Mouse (Mus musculus): ENCODE data around the gene Ctsm. TPM values are rescaled to one million over a fixed set of nuclear protein-coding genes. Genes with fewer than 3 reads are reported as not detected.
"Not testable (repeated sequence)": the region's sequence is repeated elsewhere in the genome, so short reads cannot be mapped to it uniquely, and the experiment has no call there.

Gene Ctsm
- polyA plus RNA-seq (2012; rRNA removed) (0.10 TPM in 1 of 2 replicates, not detected in the other), polyA plus RNA-seq (2014; fragmentation: Nextera tagmentation; extraction: Ambion mirVana) (not detected in 2 replicates)

GRCm38 (mm10) chr13:61541631-61542030 is at the start of gene Ctsm:
TSS of gene Ctsm (minus strand) at chr13:61541839.
- ATAC-seq (ENCODE audit: low FRiP score, low read depth): no peak
- no peak for TF ChIP-seq POLR2A (IDR thresholded peaks at IDR 0.05; ENCODE audit: borderline replicate concordance, extremely low read depth, insufficient read depth, insufficient read length)
- Histone ChIP-seq H3K4me1 (ENCODE audit: control insufficient read depth, insufficient read depth, low read length) (no peaks in the 10 kb centered on the region), H3K36me3 (ENCODE audit: control insufficient read depth, insufficient read depth, low read length) (no peaks in the 10 kb centered on the region), H3K4me3 (replicated peaks; ENCODE audit: low read length) (no peak within 1 kb of the TSS), H3K4me2 (replicated peaks; ENCODE audit: low read depth, low read length, severe bottlenecking) (no peak within 1 kb of the TSS), H3K9me3 (ENCODE audit: control insufficient read depth, low read length) (peaks cover 4% of the 10 kb centered on the region; the same call in 1 of the 2 replicates), H3K27ac (replicated peaks; ENCODE audit: low read depth, low read length) (no peak within 1 kb of the TSS), H3K27me3 (ENCODE audit: control insufficient read depth, insufficient read depth, low read length) (no peaks in the 10 kb centered on the region), H3K9ac (ENCODE audit: low read depth, low read length, severe bottlenecking) (no peak within 1 kb of the TSS)
- WGBS: 65% methylated on average over 4 of the region's 4 CpGs
- DNase-seq (ENCODE audit: low spot score): no peak

- H3K4me1 ChIP-seq (ENCODE audit: control insufficient read depth, insufficient read depth, low read length): no peaks in the 10 kb centered on the region
- H3K36me3 ChIP-seq (ENCODE audit: control insufficient read depth, insufficient read depth, low read length): no peaks in the 10 kb centered on the region
- ATAC-seq (ENCODE audit: low FRiP score, low read depth): no peak
- no peak for TF ChIP-seq POLR2A (IDR thresholded peaks at IDR 0.05; ENCODE audit: borderline replicate concordance, extremely low read depth, insufficient read depth, insufficient read length)
- no peak within 1 kb of the TSS for H3K9ac ChIP-seq (ENCODE audit: low read depth, low read length, severe bottlenecking)
- no peak within 1 kb of the TSS for H3K27ac ChIP-seq (replicated peaks; ENCODE audit: low read depth, low read length)
- DNase-seq (ENCODE audit: low spot score): no peak
- no peak within 1 kb of the TSS for H3K4me3 ChIP-seq (replicated peaks; ENCODE audit: low read length)
- no peak within 1 kb of the TSS for H3K4me2 ChIP-seq (replicated peaks; ENCODE audit: low read depth, low read length, severe bottlenecking)
- H3K27me3 ChIP-seq (ENCODE audit: control insufficient read depth, insufficient read depth, low read length): no peaks in the 10 kb centered on the region
- H3K9me3 ChIP-seq (ENCODE audit: control insufficient read depth, low read length): 0 out of 2 replicates have a peak, but pooled peaks cover 7% of the 10 kb centered on the region
Observed at GRCm38 (mm10) chr13:61570027-61570426, 28.4 kb upstream of the Ctsm start, which contains the start of gene Cts3. TSS of gene Cts3 (minus strand) at chr13:61570127.

- H3K4me3 ChIP-seq (replicated peaks; ENCODE audit: low read length); H3K36me3 ChIP-seq (ENCODE audit: control insufficient read depth, insufficient read depth, low read length); H3K4me1 ChIP-seq (ENCODE audit: control insufficient read depth, insufficient read depth, low read length); ATAC-seq (ENCODE audit: low FRiP score, low read depth); H3K4me2 ChIP-seq (replicated peaks; ENCODE audit: low read depth, low read length, severe bottlenecking); H3K27ac ChIP-seq (replicated peaks; ENCODE audit: low read depth, low read length); H3K27me3 ChIP-seq (ENCODE audit: control insufficient read depth, insufficient read depth, low read length); H3K9ac ChIP-seq (ENCODE audit: low read depth, low read length, severe bottlenecking); H3K9me3 ChIP-seq (ENCODE audit: control insufficient read depth, low read length); DNase-seq (ENCODE audit: low spot score): not testable (repeated sequence)
- WGBS: 30% methylated on average over 1 of the region's 1 CpGs
Observed at GRCm38 (mm10) chr13:61568074-61568473, 26.4 kb upstream of the Ctsm start, which contains the start of gene Gm49352. TSS of gene Gm49352 (minus strand) at chr13:61568174.

Other genes with a start within 250 kb of the Ctsm start
- not detected in 2 replicates for gene Cts7, start 183.6 kb downstream of the Ctsm start, polyA plus RNA-seq (2012; rRNA removed)
- gene Cts7, start 183.6 kb downstream of the Ctsm start, polyA plus RNA-seq (2014; fragmentation: Nextera tagmentation; extraction: Ambion mirVana): not detected in 2 replicates
- gene Gm49352, start 26.3 kb upstream of the Ctsm start, polyA plus RNA-seq (2012; rRNA removed): not detected in 2 replicates
- not detected in 2 replicates for gene Gm49352, start 26.3 kb upstream of the Ctsm start, polyA plus RNA-seq (2014; fragmentation: Nextera tagmentation; extraction: Ambion mirVana)
- 0.13 and 0.24 TPM in 2 replicates for gene Cts3, start 28.3 kb upstream of the Ctsm start, polyA plus RNA-seq (2012; rRNA removed)
- not detected in 2 replicates for gene Cts3, start 28.3 kb upstream of the Ctsm start, polyA plus RNA-seq (2014; fragmentation: Nextera tagmentation; extraction: Ambion mirVana)